Mouse (Mus musculus): Measurements from ENCODE around the gene Kansl3.

Gene Kansl3

DNA sequence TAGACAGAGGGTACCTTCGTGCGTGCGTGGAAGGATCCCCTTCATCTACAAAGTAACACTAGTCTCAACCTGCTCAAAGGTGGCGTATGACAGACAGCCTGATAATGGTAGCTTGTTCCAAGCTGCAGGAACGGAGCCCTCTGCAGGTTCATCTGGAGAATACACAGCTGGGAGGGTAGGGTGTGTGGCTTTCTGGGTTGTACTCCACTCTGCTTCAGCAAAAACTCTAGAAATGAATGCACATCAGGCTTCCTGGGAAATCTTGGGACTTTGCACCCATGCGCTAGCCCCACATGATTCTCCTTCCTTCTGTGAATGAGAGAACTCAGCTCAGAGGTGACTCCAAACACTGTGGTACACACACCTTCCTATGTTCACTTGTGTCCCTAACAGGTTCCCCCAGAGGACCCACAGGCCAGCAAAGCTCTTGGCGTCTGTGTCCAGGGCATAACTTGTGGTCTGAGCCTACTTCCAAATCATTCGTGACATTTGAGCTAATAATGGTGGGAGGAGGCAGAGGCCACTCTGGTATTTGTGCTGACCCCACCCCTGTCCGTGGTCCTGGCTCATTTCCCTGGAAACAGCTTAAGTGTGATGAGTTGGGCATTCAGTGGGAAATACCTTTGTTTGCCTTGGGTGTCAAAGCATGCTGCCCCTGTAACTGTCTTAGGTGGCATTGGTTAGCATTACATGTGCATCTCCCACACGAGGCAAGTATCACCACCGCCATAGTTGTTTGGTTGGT, 47.0 kb downstream of the Kansl3 start:
- DNase-seq (ENCODE audit: low spot score in 2 of 2): no peak

- DNase-seq (ENCODE audit: low spot score in 2 of 2): no peak
Observed at GRCm38 (mm10) chr1:36321164-36321563, 47.8 kb downstream of the Kansl3 start.

GRCm38 (mm10) chr1:36315776-36316100, 53.2 kb downstream of the Kansl3 start:
- no peak for DNase-seq (ENCODE audit: low spot score in 2 of 2)

DNA sequence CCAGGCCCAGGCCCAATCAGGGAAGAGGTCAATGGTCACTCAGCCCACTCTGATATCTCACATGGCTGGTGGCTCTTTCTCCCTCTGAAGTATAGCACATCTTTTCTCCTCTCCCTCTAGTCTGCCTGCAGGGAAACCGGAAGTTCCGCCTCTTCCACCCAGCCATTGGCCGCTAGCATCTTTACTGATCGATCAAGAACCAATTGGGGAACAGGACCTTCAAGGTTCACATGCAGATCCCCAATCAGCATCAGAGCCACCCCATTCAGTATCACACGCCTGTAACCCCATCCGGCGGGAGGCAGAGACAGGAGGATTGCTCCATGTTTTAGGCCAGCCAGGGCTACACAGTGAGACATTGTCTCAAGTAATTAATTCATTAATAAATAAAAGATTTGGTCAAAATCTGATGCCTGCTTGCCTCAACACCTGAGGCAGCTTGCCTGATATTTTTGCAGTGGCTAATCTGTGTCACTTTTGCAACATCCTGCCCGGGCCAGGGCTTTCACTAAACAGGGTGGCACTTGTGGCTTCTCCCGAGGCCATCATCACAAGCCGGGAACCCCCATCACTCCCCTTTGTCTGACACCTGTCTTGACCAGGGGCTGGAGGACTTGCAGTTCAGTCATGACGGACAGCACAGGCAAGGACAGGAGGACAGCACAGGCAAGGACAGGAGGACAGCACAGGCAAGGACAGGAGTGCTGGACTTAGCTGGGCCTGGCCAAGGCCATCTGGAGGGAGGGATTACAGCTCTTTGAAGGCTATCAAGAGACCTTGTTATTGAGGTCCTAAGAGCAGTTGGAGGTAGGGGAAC, 53.8 kb downstream of the Kansl3 start:
- DNase-seq (ENCODE audit: low spot score in 2 of 2): no peak

DNA sequence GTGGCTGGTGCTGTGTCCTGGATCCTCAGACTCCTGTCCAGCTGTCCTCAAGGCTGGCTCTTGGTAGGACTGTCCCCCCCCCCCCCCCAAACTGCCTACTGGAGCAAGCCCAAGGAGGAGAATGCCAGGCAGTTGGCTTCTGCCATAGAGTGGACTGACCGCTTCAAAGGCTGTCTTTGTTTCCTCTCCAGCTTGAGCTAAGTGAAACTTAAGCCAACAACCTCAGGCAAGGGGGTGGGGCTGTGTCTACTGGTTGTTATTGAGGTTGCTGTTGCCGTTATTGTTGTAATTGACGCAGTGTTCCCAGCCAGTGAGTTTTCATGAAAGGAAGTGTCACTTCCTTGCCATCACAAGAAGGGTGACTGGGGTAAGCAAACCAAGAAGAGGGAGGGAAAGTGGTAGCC, 59.5 kb downstream of the Kansl3 start:
- DNase-seq (ENCODE audit: low spot score in 2 of 2): peak; percentile 42 to 62

- no peak for DNase-seq (ENCODE audit: low spot score in 2 of 2)
Observed at GRCm38 (mm10) chr1:36308966-36309475, 60.0 kb downstream of the Kansl3 start.

GRCm38 (mm10) chr1:36308451-36308901, 60.5 kb downstream of the Kansl3 start:
- DNase-seq (ENCODE audit: low spot score in 2 of 2): no peak

DNA sequence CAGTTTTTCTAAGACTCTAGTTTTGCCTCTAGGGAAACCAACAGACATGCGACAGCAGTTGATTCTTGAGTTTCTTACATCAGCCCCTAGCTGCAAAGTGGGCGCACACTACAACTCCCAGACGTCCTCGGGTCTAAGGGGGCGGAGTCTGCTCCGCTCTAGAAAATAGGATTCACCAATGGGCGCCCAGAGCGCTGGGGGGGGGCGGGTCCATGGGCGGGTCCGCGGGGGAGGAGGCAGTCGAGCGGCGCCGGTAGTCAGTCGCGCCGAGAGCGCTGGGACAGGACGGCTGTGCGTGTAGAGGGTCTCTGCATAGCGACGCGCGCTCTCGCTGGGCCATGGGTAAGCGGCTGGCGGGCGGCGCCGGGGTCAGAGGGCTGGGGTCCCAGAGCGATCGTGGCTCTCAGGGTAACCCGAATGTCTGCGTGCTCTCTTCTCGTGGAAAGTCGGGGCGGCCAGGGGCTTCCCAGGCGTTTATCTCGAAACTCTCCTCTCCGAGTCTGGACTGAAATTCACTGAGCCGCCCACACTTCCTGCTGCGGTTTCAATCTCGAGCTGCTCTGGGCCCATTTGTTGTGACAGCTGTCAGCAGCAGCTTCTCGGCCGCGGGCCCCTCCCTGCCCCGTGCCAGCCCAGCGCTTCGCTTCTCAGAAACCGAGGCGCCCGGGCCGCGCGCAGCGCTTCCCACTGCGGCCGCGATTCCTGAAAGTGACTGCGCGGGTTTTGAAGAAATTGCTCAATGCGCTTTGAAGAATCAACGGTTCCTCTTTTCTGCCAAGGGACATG, 61.3 kb downstream of the Kansl3 start, which contains the start of gene Arid5a:
Gene Arid5a (plus strand): TSS at position 239 of the 786 bp plus-strand sequence.
- DNase-seq (ENCODE audit: low spot score in 2 of 2): peak; percentile 82 to 84

- no peak for DNase-seq (ENCODE audit: low spot score in 2 of 2)
Observed at GRCm38 (mm10) chr1:36307121-36307494, 61.9 kb downstream of the Kansl3 start.

DNA sequence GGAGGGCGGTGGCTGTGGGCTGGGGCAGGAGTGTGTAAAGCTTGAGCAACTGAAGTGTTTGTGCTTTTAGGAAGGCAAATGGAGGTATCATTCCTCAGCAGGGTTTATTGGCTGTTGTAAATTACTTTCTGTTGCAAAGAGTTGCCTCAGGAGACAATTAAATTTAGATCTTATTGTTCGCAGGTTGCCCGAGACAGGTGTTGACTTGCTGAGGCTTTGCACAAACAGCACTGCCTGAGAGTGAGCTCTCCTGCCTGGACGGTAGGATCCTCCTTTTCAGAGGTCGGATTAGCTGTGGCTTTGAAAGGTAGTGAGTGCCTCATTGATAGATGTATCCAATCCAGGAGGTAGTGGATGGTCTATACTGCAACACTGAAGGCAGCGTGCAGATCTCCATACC, 62.9 kb downstream of the Kansl3 start:
- DNase-seq (ENCODE audit: low spot score in 2 of 2): no peak

DNA sequence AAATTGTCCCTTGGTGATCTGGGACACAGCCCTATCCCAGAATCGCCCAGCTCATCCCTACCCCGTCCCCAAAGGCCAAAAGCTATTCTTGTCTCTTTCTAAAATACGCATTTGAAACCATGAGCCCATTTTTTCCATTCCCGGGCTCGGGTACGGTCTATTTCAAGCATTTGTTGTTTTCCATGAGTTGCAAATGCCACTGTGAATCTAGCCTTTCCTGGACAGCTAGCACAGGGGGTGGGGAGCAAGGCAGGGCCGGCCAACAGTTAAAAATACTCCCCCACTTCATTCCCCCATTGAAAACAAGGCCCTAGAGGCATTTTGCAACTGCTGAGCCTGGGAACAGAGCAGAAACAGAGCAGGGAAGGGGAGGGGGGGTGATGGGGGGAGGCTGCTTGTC, 64.2 kb downstream of the Kansl3 start:
- no peak for DNase-seq (ENCODE audit: low spot score in 2 of 2)

DNA sequence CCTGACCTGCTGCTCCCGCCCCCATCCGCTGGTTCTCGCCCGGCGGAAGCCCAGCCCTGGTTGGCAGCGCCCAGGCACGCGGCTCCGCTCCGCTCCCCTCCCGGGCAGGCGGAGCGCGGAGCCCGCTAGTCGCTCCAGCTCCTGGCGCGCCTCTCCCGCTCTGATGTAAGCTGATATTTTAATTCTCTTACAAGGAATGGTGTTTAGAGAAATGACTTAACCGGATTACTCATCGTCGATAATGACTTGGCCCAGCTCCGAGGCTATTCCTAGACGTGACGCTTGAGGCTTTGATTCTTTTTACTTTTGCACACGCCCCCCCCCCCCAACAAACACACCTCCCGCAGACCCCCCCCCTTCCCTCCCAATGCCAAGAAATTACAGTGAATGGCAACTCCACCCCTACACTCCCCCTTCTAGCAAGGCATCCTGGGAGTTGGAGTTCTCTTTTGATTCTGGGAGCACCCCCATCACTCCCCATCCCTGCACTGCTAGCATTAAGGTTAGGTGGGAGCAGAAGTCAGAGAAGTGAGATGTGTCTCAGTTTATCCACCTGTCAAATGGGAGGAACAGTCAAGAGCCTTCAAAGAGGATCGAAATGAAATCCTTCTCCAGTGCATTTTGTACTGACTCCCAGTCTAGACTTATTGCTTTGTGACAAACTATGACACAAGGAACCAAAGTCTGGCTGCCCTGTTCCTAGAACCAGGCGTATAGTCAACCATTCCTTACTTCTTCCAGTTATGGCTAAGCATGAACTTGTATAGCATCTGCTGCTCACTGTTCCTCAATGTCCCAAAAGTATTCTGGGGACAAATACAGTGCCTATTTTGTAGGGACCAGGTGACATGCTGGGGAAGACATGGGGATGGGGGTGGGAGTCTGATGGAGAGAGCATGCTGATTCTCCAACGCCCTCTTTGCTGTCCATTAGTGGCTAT, 65.3 kb downstream of the Kansl3 start:
- DNase-seq (ENCODE audit: low spot score in 2 of 2): peak; percentile 67 to 78

DNA sequence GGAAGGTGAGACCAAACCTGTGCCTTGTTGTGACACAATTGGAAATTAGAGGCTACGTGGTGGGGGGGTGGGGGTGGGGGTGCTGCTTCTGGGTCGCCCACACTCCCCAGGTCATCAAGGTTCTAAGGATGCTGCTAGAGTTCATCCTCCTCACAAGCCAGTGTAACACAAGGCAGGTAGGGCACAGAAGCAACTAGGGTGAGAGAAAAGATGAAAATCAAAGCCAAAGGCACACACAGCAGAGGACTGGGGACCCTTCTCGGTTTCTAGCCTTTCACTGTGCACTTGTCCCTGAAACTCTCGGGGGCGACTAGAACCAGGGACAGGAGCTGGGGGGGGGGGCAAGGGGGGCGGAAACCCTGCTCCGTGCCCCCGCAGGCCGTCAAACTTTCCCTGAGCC, 66.0 kb downstream of the Kansl3 start:
- no peak for DNase-seq (ENCODE audit: low spot score in 2 of 2)

DNA sequence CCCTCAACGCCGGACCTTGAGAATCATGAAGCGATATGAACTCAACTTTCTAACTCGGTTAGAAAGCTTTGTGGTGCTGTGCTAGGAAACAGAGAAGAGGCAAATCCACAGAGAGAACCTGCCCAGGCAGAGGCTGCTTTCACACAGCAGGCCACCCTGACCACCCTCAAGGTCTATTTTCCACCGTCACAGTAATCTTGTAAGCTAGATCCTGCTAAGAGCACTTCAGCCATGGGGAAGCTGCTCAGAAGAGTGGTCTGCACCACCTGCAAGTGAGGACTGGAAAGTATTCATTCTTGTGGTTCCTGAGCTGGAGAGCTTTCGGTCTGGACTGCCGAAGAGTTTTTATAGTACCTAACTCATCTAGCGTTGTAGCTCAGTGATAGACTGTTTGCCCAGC, 66.7 kb downstream of the Kansl3 start:
- no peak for DNase-seq (ENCODE audit: low spot score in 2 of 2)

- no peak for DNase-seq (ENCODE audit: low spot score in 2 of 2)
Observed at GRCm38 (mm10) chr1:36300486-36300885, 68.5 kb downstream of the Kansl3 start.

GRCm38 (mm10) chr1:36299676-36300075, 69.3 kb downstream of the Kansl3 start:
- no peak for DNase-seq (ENCODE audit: low spot score in 2 of 2)

DNA sequence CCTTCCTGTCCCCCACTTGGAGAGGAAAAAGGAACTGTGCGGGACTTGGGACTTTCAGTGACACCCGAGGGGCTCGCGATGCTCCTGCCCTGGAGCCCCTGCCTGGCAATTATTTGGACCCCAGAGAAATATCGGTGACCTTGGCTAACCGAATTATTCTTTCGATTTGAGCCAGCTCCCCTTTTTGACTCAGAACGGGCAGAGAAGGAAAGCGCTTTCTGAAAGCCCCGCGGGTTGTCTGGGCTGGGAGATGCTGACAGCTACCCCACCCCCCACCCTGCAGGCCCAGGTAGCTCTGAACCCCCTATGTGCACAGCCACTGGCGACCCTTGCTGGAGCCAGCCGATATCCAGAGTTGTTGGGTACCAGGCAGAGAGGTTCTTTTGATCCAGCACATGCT, 69.9 kb downstream of the Kansl3 start:
- DNase-seq (ENCODE audit: low spot score in 2 of 2): no peak

GRCm38 (mm10) chr1:36298107-36298506, 70.9 kb downstream of the Kansl3 start:
- DNase-seq (ENCODE audit: low spot score in 2 of 2): no peak

- no peak for DNase-seq (ENCODE audit: low spot score in 2 of 2)
Observed at GRCm38 (mm10) chr1:36296466-36297149, 72.4 kb downstream of the Kansl3 start.

GRCm38 (mm10) chr1:36294402-36294801, 74.6 kb downstream of the Kansl3 start:
- no peak for DNase-seq (ENCODE audit: low spot score in 2 of 2)

Measured in frontal cortex, postnatal 10 days (tissue).